Mouse (Mus musculus): ENCODE measurements around the gene Khsrp. TPM values are rescaled to one million over a fixed set of nuclear protein-coding genes. Genes with fewer than 3 reads are reported as not detected.

The Khsrp gene
- total and polyA plus RNA-seq, 3 experiments, result 23.5 to 106 (median 98.7) TPM

GRCm38 (mm10) chr17:57007137-57007905, 24.0 kb downstream of the Khsrp start:
- H3K36me3 ChIP-seq (replicated peaks in 1 of 2; ENCODE audit: control insufficient read depth in 1 of 2, insufficient read depth in 1 of 2, low read length in 1 of 2), result peaks cover 64 to 70% of the 10 kb centered on the region in 2 experiments
- H3K9me3 ChIP-seq (replicated peaks; ENCODE audit: low read length), result no peaks in the 10 kb centered on the region
- peaks cover 16% of the 10 kb centered on the region for H3K79me2 ChIP-seq (replicated peaks; ENCODE audit: control insufficient read depth, extremely low read depth, insufficient read depth, poor library complexity, severe bottlenecking)
- H3K9ac ChIP-seq (ENCODE audit: insufficient read depth, low read depth), result no peak overlapping the region
- no peak overlapping the region for H3K4me3 ChIP-seq (replicated peaks in 1 of 3; ENCODE audit: low read depth in 2 of 3, low read length in 2 of 3, poor library complexity in 1 of 3)
- DNase-seq (ENCODE audit: extremely low read depth), result no peak
- no peak overlapping the region for H3K27ac ChIP-seq (ENCODE audit: insufficient read depth, low read depth)
- in situ Hi-C loops (cut with MboI; ENCODE audit: low pct_ligation_motif_present, low pct_unique_long_range_greater_than_20kb, low sequenced_read_pairs), result no loop called here
- H3K27me3 ChIP-seq (replicated peaks), result no peaks in the 10 kb centered on the region
- no peak overlapping the region for H3K4me2 ChIP-seq (ENCODE audit: insufficient read depth, low read depth, poor library complexity, severe bottlenecking)
- peaks cover 3 to 13% of the 10 kb centered on the region in 2 experiments for H3K4me1 ChIP-seq (ENCODE audit: control insufficient read depth in 1 of 2, insufficient read depth in 2 of 2)
- dilution Hi-C loops (cut with MboI; ENCODE audit: extremely low pct_ligation_motif_present, extremely low pct_unique_long_range_greater_than_20kb, low sequenced_read_pairs), result no loop called here
- TF ChIP-seq ZC3H11A (IDR thresholded peaks at IDR 0.05; ENCODE audit: low read depth, low read length) (no peak), SMC3 (IDR thresholded peaks at IDR 0.05; ENCODE audit: low read depth, low read length) (peak; percentile 46), USF1 (IDR thresholded peaks at IDR 0.05; ENCODE audit: low read depth, low read length) (no peak), MXI1 (IDR thresholded peaks at IDR 0.05; ENCODE audit: low read depth, low read length) (no peak), MEF2A (IDR thresholded peaks at IDR 0.05; ENCODE audit: borderline replicate concordance, low read depth, low read length) (no peak), ZNF384 (IDR thresholded peaks at IDR 0.05; ENCODE audit: low read depth, low read length) (no peak), MAX (IDR thresholded peaks at IDR 0.05; ENCODE audit: low read length) (no peak), CTCF (conservative IDR thresholded peaks at IDR 0.05 in 1 of 2, IDR thresholded peaks at IDR 0.05 in 1 of 2; ENCODE audit: low read depth in 2 of 2, low read length in 2 of 2) (peak in 1 of 2 experiments; percentile 48; a peak in 2 of 4 replicates), MAZ (IDR thresholded peaks at IDR 0.05; ENCODE audit: low read depth, low read length) (no peak), POLR2AphosphoS2 (IDR thresholded peaks at IDR 0.05; ENCODE audit: low read depth, low read length) (no peak), E2F4 (IDR thresholded peaks at IDR 0.05; ENCODE audit: insufficient replicate concordance, low read depth, low read length) (no peak), RAD21 (IDR thresholded peaks at IDR 0.05; ENCODE audit: low read depth, low read length) (peak; percentile 7), JUND (conservative IDR thresholded peaks at IDR 0.05; ENCODE audit: low read depth, low read length) (no peak), UBTF (IDR thresholded peaks at IDR 0.05; ENCODE audit: low read depth, low read length) (no peak)

- no peak for TF ChIP-seq BHLHE40 (IDR thresholded peaks at IDR 0.05; ENCODE audit: low read depth, low read length)
- TF ChIP-seq JUN (IDR thresholded peaks at IDR 0.05; ENCODE audit: insufficient read depth, low read depth, low read length), result no peak
- TF ChIP-seq NELFE (IDR thresholded peaks at IDR 0.05; ENCODE audit: low read depth, low read length), result no peak
- TF ChIP-seq SIN3A (IDR thresholded peaks at IDR 0.05; ENCODE audit: low read length), result no peak
- Histone ChIP-seq H3K27ac (ENCODE audit: insufficient read depth, low read depth) (no peak overlapping the region), H3K79me2 (replicated peaks; ENCODE audit: control insufficient read depth, extremely low read depth, insufficient read depth, poor library complexity, severe bottlenecking) (no peaks in the 10 kb centered on the region; the same call in 1 of the 2 replicates), H3K4me2 (ENCODE audit: insufficient read depth, low read depth, poor library complexity, severe bottlenecking) (no peak overlapping the region), H3K4me1 (ENCODE audit: control insufficient read depth in 1 of 2, insufficient read depth in 2 of 2) (peaks cover 4 to 6% of the 10 kb centered on the region in 2 experiments; a peak in 3 of 4 replicates), H3K9me3 (replicated peaks; ENCODE audit: low read length) (no peaks in the 10 kb centered on the region), H3K27me3 (replicated peaks) (no peaks in the 10 kb centered on the region), H3K4me3 (replicated peaks in 1 of 3; ENCODE audit: low read depth in 2 of 3, low read length in 2 of 3, poor library complexity in 1 of 3) (no peak overlapping the region), H3K9ac (ENCODE audit: insufficient read depth, low read depth) (no peak overlapping the region), H3K36me3 (replicated peaks in 1 of 2; ENCODE audit: control insufficient read depth in 1 of 2, insufficient read depth in 1 of 2, low read length in 1 of 2) (peaks cover 72 to 96% of the 10 kb centered on the region in 2 experiments)
- in situ Hi-C loops (cut with MboI; ENCODE audit: low pct_ligation_motif_present, low pct_unique_long_range_greater_than_20kb, low sequenced_read_pairs), result no loop called here
- no peak for DNase-seq (ENCODE audit: extremely low read depth)
- dilution Hi-C loops (cut with MboI; ENCODE audit: extremely low pct_ligation_motif_present, extremely low pct_unique_long_range_greater_than_20kb, low sequenced_read_pairs), result no loop called here
These were observed 27.3 kb downstream of the Khsrp start for GRCm38 (mm10) chr17:57003994-57004393.
